Mouse (Mus musculus): ENCODE results near the gene Plekhh3. TPM values are rescaled to one million over a fixed set of nuclear protein-coding genes. Genes with fewer than 3 reads are reported as not detected.

Gene Plekhh3
- total RNA-seq, 2 experiments from 2014 or later, result 5.9 to 8.0 TPM

DNA sequence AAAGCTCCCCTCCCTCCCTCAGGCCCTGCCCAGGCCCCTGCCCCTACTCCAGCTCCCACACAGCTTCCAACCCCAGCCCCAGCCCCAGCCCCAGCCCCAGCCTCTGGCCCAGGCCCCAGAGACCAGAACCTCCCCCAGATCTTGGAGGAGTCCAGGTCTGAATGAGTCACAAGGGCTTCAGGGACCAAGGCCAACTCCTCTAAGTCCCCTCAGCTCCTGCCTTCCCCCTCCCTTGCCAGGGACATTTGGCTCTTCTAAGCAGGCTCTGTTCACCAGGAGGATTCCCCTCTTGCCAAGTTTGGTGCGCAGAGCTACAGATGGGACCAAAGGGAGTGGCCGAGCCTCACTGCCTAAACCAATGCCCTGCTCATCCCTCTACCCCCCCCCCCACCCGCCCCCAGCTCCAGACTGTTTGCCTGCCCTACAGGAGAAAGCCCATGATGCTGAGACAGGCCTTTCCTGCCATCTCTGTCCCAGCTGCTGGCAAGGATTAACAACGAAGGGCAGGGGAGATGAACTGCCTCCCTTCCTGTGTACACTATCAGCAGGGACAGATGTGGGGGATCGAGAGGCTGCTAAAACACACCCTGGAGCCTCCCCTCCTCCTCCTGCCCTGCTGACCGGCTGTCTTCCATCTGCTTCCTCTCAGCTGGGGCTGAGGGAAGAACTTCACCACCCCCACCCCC lies 18.5 kb upstream of the Plekhh3 start:
- intact Hi-C loops (cut with DNase I), result no loop called here
- peak in 1 of 2 experiments; percentile 69 for DNase-seq (ENCODE audit: extremely low spot score in 1 of 2, low spot score in 2 of 2)

DNA sequence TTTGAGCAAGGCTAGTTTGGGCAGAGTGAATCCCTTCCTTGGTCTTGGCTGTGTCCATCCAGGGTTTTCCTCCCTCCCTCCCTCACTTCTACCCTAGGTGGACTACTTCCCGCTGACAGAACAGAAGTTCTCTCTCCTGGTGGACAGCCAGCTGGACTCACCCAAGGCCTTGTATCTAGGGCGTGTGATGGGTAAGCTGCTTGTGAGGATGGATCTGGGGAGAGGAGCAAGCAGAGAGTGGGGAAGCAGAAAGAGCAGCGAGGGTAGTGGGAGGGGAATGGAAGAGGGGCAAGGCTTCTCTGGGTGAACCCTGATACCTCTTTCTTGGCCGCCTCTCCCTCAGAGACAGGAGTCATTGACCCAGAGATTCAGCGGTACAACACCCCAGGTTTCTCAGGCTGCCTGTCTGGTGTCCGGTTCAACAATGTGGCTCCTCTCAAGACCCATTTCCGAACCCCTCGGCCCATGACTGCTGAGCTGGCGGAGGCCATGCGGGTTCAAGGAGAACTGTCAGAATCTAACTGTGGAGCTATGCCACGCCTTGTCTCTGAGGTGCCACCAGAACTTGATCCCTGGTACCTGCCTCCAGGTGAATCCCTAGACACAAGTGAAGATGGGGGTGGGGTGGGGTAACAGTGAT lies 17.1 kb upstream of the Plekhh3 start:
- intact Hi-C loops (cut with DNase I), result no loop called here

DNA sequence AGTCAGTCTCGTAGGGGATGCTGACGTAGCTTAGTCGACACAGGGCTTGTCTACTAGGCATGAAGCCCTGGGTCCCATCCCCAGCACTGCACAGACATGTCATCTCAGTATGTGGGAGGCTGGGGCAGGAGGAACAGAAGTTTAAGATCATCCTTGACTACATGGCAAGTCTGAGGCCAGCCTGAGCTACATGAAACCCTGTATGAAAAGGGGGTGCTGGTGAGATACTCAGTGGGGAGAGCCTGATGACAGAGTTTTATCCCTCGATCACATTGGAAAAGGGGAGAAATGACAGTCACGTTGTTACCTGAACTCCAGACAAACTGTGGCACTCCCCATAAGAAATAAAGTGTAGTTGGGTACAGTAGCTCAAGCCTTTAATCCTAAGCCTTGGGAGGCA lies 16.4 kb upstream of the Plekhh3 start:
- intact Hi-C loops (cut with DNase I), result no loop called here
- no peak for DNase-seq (ENCODE audit: extremely low spot score in 1 of 2, low spot score in 2 of 2)

More for the DNA sequence above, 17.1 kb upstream of the Plekhh3 start:
- DNase-seq (ENCODE audit: extremely low spot score in 1 of 2, low spot score in 2 of 2), result peak in 1 of 2 experiments; percentile 45

DNA sequence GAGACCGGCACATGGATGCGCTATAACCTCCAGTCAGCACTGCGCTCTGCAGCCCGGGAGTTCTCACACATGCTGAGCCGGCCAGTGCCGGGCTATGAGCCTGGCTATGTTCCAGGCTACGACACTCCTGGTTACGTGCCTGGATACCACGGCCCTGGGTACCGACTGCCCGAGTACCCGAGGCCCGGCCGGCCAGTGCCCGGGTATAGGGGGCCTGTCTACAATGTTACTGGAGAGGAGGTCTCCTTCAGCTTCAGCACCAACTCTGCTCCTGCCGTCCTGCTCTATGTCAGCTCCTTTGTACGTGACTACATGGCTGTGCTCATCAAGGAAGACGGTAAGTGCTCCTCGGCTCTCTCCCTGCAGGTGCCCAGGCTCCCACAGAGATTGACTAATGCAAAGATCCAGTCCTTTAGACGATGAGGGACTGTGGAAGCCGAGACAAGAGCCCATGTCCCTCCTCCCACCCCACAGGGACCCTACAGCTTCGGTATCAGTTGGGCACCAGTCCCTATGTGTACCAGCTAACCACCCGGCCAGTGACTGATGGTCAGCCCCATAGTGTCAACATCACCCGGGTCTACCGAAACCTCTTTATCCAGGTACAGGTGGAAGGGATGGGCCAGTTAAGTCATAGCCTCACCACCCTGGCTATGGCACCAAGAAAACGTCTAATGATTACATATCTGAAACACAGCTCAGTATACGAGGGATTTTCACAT lies 15.5 kb upstream of the Plekhh3 start:
- intact Hi-C loops (cut with DNase I), result no loop called here
- DNase-seq (ENCODE audit: extremely low spot score in 1 of 2, low spot score in 2 of 2), result peak in 1 of 2 experiments; percentile 36

DNA sequence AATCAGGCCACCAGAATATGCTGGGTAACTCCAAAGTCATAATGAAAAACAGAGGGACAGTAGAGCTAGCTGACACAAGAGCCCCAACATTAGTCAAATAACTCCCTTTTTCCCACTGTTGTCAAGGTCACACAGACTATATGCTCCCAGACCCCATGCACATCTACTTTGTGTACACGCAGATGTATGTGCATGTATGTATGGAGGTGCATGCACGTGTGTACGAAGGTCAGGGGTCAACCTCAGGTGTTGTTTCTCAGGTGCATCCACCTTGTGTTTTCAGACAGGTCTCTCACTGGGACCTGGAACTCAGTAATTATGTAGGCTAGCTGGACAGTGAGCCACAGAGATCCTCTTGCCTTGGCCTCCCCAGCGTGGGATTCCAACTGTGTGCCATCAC lies 14.3 kb upstream of the Plekhh3 start:
- intact Hi-C loops (cut with DNase I), result no loop called here
- DNase-seq (ENCODE audit: extremely low spot score in 1 of 2, low spot score in 2 of 2), result peak in 1 of 2 experiments; percentile 14

DNA sequence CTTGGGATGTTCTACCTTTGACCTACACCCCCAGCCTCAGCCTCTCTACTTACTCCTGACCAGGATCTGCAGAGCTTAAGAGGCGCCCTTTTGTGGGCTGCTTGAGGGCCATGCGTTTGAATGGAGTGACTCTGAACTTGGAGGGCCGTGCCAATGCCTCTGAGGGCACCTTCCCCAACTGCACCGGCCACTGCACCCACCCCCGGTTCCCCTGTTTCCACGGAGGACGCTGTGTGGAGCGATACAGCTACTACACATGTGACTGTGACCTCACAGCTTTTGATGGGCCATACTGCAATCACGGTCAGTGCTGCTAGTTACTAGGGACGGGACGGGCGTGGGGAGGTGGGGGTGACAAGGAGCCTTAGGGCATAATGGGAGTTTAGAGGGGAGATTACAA lies 13.8 kb upstream of the Plekhh3 start:
- intact Hi-C loops (cut with DNase I), result no loop called here
- DNase-seq (ENCODE audit: extremely low spot score in 1 of 2, low spot score in 2 of 2), result peak in 1 of 2 experiments; percentile 22

DNA sequence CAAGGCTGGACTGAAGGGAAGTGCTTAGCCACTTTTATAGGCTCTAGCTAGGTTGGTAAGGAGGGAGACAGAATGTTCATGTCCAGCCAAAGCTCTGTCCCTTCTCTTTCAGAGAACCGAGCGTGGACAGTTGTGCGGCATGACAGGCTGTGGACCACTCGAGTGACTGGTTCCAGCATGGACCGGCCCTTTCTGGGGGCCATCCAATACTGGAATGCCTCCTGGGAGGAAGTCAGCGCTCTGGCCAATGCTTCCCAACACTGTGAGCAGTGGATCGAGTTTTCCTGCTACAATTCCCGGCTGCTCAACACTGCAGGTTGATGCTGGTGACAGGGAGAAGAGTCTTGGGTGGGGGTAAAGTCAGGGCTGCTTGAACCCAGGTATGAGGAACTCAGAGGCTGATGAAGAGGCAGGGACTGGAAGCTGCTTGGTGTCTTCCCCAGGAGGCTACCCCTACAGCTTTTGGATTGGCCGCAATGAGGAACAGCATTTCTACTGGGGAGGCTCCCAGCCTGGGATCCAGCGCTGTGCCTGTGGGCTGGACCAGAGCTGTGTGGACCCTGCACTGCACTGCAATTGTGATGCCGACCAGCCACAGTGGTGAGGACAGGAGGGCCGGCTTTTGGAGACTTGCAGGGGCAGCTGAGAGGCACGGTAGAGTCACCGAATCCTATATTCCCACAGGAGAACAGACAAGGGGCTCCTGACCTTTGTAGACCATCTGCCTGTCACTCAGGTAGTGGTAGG lies 11.8 kb upstream of the Plekhh3 start:
- intact Hi-C loops (cut with DNase I), result no loop called here
- peak in 1 of 2 experiments; percentile 21 for DNase-seq (ENCODE audit: extremely low spot score in 1 of 2, low spot score in 2 of 2)

DNA sequence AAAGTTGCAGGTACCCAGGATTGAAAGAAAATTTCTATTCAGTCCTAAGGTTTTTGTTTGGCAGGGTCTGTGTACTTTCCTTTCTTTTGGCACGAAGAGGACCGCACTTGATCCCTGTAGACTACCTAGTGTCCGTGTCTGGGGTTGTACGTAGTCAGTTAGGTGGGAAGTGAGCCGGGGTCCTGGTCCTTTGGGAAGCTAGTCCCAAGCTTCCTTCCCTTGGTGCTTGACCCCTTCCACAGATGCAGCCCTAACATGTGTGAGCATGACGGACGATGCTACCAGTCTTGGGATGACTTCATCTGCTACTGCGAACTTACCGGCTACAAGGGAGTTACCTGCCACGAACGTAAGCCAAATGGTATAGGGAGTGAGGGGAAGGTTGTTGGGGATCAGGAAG lies 10.8 kb upstream of the Plekhh3 start:
- peak in 1 of 2 experiments; percentile 14 for DNase-seq (ENCODE audit: extremely low spot score in 1 of 2, low spot score in 2 of 2)
- intact Hi-C loops (cut with DNase I), result no loop called here

DNA sequence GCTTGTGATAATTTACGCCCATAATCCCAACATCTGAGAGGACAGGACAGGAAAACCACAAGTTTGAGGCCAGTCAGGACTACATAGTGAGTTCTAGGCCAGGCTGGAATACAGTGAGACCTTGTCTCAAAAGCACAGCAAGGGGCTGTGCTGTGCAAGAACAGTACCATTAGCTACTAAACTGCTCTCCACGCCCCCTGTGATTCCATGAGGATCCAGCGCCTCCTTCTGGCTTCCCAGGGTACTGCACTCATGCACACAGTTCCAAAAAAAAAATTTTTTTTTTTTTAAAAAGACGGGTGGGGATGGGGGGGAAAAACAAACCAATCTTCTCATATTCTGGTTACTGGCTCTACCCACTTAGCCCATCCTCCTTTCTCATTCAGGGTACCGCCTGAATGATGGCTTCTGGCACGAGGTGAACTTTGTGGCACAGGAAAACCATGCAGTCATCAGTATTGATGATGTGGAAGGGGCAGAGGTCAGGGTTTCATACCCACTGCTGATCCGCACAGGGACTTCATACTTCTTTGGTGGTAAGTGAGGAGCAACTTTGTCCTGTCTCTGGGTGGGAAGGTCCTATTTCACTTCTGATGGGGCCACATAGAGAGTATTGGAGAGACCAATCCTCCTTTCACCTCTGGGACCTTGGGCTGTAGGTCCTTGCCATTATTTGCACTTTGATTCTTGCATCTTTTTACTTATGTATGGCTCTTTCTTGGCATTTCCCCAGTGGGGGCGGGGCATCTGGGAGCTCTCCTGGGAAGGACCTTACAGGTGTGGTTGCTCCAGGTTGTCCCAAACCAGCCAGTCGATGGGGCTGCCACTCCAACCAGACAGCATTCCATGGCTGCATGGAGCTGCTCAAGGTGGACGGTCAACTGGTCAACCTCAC lies 9.9 kb upstream of the Plekhh3 start:
- DNase-seq (ENCODE audit: extremely low spot score in 1 of 2, low spot score in 2 of 2), result peak in 1 of 2 experiments; percentile 78
- intact Hi-C loops (cut with DNase I), result no loop called here

DNA sequence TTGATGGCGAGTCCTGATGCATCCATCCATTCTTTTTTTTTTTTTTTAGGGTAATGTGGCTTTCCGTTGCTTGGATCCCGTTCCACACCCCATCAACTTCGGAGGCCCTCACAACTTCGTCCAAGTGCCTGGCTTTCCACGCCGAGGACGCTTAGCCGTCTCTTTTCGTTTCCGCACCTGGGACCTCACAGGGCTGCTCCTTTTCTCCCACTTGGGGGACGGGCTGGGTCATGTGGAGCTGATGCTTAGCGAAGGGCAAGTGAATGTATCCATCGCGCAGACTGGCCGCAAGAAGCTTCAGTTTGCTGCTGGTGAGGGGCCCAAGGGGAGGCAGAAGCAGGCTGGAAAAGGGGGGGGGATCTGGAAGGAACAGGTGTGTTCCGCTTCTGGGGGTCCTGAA lies 9.1 kb upstream of the Plekhh3 start:
- peak in 1 of 2 experiments; percentile 24 for DNase-seq (ENCODE audit: extremely low spot score in 1 of 2, low spot score in 2 of 2)
- intact Hi-C loops (cut with DNase I), result no loop called here

DNA sequence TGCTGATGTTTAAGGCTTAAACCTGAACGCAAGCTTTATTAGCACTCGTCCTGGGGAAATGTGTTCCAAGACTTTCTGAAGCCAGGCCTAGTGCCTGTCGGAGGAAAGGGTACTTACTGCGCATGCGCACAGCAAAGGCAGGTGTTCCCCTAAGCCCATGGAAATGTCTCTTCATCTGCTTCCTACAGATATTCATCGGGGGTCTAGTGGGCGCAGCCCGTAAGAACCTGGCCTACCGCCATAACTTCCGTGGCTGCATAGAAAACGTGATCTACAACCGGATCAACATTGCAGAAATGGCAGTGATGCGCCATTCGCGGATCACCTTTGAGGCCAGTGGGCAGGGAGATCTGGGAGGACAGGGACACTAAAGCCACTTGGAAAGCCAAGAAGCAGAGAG lies 8.2 kb upstream of the Plekhh3 start:
- DNase-seq (ENCODE audit: extremely low spot score in 1 of 2, low spot score in 2 of 2), result peak in 1 of 2 experiments; percentile 26
- intact Hi-C loops (cut with DNase I), result loop anchor here (5.0 to 10.0 kb wide), 2 partner anchors 97 to 195 kb away; partner anchors contain the start of gene Coasy

DNA sequence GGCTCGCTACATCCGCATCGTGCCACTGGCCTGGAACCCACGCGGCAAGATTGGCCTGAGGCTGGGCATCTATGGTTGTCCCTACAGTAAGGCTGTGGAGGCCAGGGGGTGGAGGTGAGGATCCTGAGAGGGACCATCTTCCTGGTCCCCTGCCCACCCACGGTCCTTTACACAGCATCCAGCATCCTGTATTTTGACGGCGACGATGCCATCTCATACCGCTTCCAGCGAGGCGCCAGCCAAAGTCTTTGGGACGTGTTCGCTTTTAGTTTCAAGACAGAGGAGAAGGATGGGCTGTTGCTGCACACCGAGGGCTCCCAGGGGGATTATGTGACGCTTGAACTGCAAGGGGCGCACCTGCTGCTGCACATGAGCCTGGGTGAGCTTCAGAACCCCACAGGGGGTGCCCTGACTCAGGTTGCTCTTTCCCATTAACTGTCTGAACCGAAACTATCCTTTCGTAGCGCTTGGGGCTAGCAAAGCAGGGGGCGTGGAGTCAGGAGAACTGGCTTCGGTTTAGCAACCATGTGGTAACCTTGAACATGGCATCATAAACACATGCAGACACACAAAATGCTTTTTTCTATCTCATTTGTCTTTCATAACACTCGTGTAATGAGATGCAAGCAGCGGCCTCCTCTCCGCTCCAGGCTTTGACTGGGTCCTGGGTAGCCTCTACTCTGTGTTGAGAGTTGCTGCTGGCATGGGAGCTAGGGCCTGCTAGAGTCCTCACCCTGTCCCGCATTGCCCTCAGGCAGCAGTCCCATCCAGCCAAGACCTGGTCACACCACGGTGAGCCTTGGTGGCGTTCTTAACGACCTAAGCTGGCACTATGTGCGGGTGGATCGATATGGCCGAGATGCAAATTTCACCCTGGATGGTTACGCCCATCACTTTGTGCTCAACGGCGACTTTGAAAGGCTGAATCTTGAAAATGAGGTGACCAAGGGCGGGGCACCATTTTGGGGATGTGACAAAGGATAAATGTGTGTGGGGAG lies 7.2 kb upstream of the Plekhh3 start:
- intact Hi-C loops (cut with DNase I), result loop anchor here (5.0 to 10.0 kb wide), 2 partner anchors 96 to 194 kb away; partner anchors contain the start of gene Coasy
- DNase-seq (ENCODE audit: extremely low spot score in 1 of 2, low spot score in 2 of 2), result peak in 1 of 2 experiments; percentile 26

DNA sequence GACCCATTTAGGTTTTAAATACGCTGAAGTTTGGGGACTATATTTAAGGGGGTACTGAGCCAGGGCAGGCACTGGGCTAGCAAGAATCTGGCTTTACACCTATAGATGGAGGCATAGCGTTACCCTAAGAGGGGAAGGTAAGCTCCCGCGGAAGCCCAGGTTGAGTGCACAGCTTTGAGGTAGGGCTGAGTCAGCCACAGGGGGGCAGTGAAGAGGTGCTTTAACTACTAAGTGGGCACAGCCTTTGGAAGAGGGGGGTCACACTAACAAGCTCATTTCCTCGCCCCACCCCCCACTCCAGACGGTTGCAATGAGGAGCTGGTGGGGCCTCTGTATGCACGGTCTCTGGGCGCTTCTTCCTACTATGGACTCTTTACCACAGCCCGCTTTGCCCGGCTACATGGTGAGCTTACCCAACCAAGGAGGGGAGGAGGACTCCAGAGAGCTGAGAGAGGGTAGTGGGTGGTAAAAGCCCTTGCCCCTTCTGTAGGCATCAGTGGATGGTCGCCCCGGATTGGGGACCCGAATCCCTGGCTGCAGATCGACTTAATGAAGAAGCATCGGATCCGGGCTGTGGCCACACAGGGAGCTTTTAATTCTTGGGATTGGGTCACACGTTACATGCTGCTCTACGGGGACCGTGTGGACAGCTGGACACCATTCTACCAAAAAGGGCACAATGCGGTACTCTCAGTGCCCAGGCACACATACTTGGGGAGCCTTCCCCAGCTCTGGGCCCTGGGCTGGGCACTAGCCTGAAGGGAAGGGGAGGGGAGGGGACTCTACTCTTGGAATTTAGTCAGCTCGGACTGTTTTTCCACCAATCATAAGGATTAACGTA lies 6.0 kb upstream of the Plekhh3 start:
- DNase-seq (ENCODE audit: extremely low spot score in 1 of 2, low spot score in 2 of 2), result peak; percentile 49 to 81
- intact Hi-C loops (cut with DNase I), result loop anchor here (2.0 to 10.0 kb wide), 3 partner anchors 80 to 192 kb away; partner anchors contain the start of gene Coasy

DNA sequence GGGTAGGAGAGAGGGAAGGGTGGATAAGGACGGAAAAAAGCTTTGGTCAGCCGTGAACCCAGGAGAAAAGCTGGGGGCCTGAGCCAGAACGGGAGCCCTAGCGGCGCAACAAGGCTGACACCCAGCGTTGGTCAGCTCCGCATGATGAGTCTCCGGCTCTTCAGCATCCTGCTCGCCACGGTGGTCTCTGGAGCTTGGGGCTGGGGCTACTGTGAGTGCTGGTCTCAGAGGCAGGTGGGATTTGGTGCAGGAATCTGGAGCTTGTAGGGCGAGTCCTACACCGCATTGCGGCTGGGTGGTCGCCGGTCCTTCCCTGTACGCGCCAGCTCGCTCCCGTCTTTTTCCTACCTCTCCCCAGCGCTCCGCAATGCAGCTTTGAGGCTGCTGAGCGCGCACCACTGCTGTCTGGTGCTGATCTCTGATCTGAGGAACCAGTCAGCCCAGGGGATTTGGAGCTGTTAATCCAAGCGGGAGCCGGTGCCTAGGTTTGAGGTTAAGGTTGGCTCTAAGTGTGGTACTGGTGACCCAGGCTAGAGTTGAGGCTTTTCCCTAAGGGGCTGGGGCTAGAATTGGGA lies 5.1 kb upstream of the Plekhh3 start:
- intact Hi-C loops (cut with DNase I), result loop anchor here (2.0 to 10.0 kb wide), 3 partner anchors 79 to 191 kb away; partner anchors contain the start of gene Coasy
- peak; percentile 42 to 73 for DNase-seq (ENCODE audit: extremely low spot score in 1 of 2, low spot score in 2 of 2)

DNA sequence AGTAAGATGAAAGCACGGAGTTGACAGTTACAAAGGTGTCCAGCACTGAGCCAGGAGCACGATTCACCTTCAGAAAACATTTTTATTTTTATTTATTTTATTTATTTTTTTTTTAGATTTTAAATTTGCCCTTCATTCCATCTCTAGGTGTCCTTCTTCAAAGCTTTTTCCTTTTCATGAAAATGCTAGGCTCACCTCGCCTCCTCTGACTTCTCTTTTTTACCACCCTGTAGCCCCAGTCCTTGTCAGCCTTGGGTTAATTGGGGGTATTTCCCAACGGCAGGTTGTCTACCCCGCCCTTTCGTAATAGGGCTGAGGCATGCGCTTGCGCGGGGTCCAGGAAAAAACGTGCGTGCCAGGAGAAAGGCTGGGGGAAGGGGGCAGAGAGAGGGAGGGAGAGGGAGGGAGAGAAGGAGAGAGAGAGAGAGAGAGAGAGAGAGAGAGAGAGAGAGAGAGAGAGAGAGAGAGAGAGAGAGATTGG lies 4.5 kb upstream of the Plekhh3 start:
- DNase-seq (ENCODE audit: extremely low spot score in 1 of 2, low spot score in 2 of 2), result peak in 1 of 2 experiments; percentile 66

More for the DNA sequence above, 4.5 kb upstream of the Plekhh3 start:
- intact Hi-C loops (cut with DNase I), result loop anchor here (2.0 to 10.0 kb wide), 3 partner anchors 79 to 191 kb away; partner anchors contain the start of gene Coasy

Data from left cerebral cortex, postnatal 10 days (tissue).